Mouse (Mus musculus): ENCODE measurements around the gene Pard3.
A peak's percentile ranks its signal among the peaks of the same experiment; 100 is the strongest.

The Pard3 gene

DNA sequence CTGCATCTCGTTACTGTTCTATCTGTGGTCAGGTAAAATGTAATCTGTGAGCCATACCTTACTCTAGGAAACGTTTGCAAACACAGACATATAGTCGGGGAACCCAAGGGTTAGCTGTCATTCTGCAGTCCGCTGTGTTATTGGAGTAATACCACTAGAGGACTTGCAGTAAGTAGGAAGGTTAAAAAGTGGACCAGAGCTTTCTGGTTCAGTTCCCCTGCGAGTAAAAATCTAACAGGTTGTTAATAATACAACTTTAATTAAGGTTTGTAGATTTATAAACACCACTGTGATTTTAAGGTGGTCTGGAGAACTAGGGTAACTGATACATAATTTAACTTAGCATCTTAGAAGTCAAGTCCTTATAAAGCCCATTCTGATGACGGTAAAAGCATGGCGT, 277.4 kb downstream of the Pard3 start:
- no peak for DNase-seq (ENCODE audit: inconsistent ontology term)

DNA sequence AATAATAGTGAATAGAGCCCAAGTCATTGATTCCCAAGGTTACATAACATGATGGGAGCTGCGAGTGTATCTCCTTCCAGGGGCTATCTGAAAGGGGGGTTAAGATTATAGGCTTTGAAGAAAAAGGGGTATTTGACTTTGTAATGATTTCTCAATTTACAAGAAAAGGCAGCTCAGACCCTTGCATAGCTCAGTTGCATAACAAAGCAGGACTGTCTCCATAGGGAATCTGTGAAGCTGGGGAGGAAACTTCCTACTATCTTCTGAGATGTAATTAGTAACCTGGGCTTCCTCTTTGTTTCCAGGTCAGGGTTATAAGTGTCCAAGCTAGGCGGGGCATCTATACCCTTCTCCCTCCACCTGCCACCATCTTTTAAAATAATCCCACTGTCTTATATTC, 279.4 kb downstream of the Pard3 start:
- DNase-seq (ENCODE audit: inconsistent ontology term), result no peak

DNA sequence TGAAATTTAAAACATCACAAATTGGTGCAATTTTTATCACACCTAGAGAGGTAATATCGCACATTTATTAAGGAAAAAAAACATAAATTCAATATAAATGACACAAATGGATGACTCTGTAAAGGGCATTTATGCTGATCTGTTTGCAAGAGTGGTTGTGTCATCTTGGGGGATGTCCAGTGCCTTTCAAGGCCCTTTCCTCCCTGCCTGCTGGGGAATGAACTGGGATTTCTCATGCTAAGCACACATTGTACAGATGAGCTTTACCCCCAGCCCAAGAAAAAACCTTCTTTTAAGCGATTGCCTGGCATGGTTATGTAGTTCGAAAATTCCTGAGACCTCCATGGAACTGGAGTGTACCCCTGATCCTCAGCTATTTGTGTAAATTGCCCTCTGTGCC, 280.7 kb downstream of the Pard3 start:
- DNase-seq (ENCODE audit: inconsistent ontology term), result no peak

DNA sequence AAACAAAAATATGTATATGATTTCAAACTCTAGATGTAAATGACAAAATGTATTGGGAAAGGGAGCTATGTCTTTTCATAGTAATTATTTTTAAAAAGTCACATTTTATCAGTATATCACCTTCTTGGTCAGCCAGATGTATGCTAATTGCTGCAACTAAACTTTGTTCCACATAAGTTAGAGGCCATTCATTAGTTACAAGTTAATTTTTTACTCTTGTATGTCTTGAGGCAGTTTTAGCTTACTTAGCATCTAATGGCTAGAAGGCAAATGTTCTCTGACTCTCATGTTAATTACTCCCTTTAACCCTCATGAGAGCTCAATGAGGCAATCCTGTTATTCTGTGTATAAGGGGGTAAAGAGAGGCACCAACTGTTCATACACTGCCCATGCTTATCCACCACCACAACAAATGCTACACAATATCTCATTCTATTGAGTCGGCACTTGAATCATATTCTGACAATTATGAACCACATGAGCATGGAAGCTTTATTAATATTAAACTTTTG, 282.3 kb downstream of the Pard3 start:
- DNase-seq (ENCODE audit: inconsistent ontology term), result no peak

DNA sequence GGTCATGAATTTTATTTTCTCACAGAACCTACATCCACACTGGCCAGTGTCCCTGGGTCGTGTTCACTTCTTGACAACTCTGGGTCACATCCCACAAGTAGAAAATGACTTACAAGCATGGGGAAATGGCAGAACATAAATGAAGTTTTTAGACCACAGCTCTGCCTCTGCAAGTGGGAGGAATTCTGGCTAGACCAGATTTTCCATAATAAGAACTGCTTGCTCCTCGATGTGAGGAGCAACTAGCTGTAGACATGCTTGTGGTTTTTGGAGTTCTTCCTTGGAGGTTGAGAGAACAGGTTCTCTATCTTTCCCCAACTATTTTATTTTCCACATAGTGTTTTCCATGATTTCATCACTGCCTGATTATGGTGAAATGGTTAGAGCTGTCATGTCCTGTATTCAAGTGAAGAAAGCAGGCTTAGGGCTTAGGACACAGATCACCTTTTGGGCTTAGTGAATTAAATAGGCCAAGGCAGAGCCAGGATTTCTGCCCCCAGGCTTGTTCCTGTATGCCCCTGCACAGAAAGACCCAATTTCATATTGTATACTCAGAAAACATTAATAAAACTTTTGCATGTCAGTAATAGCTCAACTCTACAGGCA, 284.3 kb downstream of the Pard3 start:
- no peak for DNase-seq (ENCODE audit: inconsistent ontology term)

DNA sequence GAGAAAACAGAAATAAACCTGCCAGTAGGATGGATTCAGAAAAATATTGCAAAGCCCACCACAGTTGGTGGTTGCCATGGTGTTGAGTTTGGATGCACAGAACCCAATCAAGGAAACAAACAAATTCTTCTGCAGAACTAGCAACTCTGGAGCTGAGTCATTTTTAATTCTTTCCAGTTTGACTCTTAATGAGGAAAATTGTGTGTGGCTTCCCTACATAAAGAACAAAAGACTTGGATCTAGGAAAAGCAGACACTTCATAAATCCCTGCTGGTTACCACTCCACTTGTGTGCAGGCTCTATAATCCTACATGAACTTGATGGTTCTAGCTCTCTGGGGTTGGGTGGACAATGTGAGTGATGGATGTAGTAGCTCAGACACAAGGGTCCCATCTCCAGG, 298.1 kb downstream of the Pard3 start:
- peak; percentile 66 for DNase-seq (ENCODE audit: inconsistent ontology term)

DNA sequence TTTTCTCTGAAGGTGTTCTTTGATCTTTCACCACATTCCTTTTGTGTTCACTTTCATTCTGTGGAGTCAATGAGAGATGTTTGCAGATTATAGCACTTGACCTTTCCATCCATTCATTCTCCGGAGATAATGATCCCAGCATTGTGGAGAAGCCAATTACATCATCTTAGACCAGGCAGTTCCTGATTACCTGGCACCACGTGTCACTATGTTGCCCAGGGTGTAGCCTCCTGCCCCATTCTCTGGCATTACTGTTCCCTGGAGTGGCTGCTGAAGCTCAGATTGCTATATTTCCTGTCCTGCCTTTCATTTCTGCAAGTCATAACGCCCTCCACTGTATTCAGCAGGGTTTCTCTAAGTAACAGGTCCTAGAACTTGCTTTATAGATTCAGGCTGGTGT, 304.7 kb downstream of the Pard3 start:
- no peak for DNase-seq (ENCODE audit: inconsistent ontology term)

DNA sequence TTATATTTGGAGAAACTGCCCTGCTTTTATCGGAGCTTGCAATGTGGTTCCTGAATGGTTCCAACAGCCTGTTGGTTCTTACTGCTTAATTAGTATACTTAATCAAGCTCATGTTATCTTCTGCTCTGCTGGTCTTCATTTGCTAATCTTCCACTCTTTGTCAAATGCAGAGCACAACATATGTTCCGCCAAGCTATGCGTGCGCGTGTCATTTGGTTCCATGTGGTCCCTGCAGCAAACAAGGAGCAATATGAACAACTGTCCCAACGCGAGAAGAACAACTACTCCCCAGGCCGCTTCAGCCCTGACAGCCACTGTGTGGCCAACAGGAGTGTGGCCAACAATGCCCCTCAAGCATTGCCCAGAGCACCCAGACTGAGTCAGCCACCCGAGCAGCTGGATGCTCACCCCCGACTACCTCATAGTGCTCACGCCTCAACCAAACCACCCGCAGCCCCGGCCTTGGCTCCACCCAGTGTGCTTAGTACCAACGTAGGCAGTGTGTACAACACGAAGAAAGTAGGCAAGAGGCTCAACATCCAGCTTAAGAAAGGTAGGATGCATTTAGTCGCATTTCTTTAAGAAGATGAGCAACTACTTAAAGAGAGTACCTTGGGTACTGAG, 307.7 kb downstream of the Pard3 start:
- DNase-seq (ENCODE audit: inconsistent ontology term), result no peak

DNA sequence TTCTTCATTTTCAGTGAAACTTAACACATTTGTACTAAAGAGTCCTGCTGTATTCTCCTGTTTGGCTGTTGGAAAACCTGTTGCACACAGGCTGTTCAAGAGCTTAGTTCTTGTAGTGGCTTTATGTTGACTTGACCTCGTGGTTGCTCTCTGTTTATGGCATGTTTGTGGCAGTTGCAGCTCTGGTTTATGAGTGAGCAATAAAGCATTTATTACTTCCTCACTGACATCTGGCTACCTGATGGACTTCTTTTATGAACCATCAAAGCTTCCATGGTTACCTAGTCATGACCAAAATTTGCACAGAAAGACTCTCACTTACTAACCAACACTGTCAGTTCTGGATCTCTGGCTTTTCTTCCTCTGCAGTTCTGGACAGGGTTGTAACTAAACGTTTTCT, 314.1 kb downstream of the Pard3 start:
- DNase-seq (ENCODE audit: inconsistent ontology term), result no peak

DNA sequence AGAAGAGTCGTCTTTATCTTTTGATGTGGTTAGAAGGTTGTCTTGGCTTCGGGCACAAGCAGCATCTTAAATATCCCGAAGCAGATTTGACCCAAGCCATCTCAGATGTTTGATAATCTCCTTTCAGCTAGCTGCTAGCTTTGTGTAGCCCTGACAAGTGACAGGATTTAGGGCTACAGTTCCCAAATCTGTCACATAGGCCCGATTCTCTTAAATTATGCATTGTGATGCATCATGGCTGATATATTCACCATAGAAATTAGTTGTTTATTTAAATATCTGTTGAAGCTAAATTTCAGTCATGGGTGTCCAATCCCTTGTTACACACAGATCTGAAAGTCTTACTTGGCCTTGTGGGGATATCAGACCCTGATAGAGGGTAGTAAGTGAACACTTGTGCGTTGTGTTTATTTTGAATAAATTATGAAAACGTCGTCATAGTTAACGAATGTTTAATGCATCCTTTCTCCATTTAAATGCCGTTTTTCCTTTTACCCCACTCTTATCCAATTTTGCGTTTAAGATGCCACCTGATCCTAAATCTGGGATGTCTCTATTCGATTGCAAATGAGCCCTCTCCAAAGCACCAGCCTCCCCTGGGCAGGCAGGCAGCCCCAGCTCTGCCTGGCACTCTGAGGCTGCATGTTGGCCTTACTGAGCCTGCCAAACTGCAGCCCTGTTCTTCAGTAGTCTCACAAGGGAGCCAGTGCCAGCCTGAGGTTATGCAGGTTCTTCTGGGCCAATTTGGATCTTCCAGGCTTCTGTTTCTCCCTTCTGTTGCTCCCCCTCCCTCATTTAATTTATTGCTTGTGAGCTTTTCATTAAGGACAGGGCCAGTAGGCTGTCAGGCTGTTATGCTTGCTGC, 315.5 kb downstream of the Pard3 start:
- no peak for DNase-seq (ENCODE audit: inconsistent ontology term)

DNA sequence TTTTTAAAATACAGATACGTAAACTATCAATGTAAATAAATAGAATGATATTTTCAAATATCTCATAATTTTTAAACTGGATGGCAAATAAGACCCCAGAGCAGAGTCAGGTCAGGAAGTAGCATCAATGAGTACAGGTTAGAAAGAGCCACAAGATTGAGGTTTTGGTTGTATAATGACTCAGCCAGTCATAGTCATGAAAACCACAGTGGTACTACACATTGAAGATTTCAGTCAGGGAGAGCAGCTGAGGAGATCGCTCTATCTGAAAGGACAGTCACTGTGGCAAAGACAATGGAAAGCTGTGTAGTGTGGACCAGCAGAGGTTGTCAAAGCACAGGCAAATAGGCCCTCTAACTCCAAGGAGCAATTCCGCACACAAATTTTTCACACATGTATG, 317.6 kb downstream of the Pard3 start:
- DNase-seq (ENCODE audit: inconsistent ontology term), result no peak

DNA sequence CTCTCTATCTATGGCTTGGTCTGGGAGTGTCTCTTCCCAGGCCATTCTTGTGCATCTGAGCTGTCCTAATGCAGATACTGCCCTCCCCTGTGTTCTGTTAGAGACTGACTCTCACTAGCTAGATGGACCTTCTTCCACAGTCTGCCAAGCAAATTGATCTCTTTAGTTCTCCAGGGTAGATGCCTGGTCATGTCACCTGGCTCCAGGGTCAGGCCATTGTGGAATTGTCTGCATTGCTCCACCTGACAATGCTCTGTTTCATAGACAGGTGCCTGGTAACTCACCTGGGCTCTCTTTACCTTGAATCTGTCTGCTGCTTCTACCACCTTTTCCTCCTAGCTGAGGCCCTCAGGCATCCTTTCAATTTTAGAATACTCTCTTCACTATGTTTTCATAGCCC, 329.0 kb downstream of the Pard3 start:
- no peak for DNase-seq (ENCODE audit: inconsistent ontology term)

DNA sequence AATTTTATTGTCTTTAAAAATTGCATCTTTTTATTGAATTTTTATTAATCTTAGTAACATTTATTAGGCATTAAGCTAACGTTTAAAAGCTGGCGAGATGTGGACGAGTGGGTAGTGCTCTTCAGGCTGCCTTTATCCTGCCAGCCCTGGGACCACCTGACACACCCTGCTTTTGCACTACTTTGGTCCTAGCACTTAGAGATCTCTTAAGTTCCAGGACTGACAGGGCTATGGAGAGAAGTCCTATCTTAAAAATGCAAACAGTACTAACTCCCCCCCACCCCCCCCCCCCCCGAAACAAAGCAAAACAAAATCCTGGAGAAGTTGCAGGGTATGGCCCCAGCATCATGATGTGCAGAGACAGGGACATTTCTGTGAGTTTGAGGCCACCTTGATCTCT, 331.8 kb downstream of the Pard3 start:
- DNase-seq (ENCODE audit: inconsistent ontology term), result no peak

DNA sequence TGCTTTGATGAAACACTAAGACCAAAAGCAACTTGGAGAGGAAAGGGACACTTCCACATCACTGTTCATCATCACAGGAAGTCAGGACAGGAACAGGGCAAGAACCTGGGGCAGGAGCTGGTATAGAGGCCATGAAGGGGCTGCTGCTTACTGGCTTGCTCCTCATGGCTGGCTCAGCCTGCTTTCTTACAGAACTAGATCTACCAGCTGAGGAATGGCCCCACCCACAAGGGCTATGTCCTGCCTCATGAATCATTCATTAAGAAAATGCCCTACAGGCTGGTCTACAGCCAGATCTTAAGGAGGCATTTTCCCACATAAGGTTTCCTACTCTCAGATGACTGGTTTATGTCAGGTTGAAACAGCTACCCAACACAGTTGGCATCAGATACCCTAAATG, 342.1 kb downstream of the Pard3 start:
- DNase-seq (ENCODE audit: inconsistent ontology term), result peak; percentile 11

DNA sequence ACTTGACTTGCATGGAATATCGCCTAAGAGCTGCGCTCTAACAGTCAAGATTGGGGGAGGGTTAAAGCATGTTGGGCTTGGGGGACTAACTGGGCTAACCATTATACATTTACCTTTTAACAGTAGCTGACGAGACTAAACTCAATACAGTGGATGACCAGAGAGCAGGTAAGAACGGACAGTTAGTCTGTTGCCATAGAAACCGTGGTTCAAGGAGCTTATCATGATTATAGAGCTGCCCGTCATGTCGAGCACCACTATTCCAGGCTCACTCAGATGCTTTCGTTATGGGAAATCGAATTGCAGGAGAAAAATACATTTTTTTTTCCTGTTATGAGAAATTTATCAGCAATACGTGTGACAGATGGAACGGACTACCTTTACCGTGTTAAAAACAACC, 346.9 kb downstream of the Pard3 start:
- no peak for DNase-seq (ENCODE audit: inconsistent ontology term)

DNA sequence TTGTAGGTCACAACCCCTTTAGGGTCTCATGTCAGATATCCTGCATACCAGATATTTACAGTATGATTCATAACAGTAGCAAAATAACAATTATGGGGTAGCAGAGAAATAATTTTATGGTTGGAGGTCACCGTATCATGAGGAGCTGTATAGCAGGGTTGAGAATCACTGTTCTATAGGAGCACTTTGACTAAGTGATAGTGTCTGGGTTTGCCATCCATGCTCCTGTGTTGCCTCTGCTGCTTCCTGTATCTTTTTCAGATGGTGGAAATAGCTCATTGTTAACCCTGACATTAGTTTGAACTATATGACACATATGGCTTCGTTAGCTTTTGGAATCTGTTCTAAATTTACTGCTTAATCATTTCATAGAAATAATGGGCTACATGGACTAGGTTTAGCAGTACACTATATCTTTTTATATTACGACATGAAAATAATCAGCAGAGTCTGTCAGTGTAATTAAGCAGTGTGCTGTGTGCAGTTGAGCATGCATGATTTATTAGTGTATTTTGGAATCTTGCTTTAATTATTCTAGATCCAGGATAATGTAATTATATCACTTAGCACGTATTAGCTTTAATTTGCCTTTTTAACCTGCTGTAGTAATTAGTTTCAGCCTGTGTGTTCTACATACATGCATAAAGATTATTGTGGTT, 347.6 kb downstream of the Pard3 start:
- DNase-seq (ENCODE audit: inconsistent ontology term), result no peak

DNA sequence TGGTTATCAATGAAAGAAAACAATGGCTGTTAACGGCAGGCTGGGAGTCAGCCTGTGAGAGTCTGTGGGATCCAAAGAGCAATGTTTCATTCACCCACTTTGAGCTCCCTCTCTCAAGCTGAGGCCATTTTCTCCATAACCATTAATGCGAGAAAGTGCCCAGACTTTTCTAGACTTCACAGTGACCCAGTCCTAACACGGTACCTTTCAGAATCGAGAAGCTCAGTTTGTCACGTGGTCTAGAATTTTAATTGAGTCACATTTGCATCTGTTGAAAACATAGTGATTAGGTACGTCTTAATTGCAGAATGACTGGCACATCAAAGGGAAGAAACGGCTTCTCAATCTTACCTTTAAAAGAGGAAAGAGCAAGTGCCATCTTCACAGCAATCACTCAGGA, 359.3 kb downstream of the Pard3 start:
- no peak for DNase-seq (ENCODE audit: inconsistent ontology term)

DNA sequence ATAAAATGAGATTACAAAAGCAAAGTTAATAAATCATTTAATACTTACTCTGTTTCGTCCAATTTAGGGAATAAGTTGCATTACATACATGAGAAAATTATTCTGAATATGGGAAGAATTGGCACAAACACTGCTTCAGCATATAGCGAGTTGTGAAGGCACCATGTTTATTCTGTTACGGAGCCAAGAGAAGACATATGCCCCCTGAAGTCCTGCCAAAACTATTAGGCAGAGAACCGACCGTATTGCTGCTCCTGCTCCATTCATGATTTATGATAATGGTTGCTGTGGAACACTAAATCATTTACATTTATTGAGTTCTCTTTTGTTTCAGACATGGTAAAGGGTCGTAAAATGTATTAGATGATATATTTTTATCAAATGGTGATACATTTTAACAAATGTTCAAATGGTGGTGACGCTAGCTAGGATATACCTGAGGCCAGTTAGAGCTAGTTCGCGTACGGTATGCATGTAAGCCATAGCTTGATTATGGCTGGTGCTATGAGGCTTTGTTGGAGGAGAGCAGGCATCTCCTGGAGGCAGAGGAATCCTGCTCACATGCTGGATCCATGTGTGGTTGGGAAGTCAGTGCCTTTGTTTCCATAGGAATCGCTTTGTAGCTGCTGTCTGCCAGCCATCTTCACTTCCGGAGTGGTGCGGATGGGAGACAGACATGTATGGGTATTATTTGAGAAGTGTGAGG, 360.7 kb downstream of the Pard3 start:
- DNase-seq (ENCODE audit: inconsistent ontology term), result no peak

DNA sequence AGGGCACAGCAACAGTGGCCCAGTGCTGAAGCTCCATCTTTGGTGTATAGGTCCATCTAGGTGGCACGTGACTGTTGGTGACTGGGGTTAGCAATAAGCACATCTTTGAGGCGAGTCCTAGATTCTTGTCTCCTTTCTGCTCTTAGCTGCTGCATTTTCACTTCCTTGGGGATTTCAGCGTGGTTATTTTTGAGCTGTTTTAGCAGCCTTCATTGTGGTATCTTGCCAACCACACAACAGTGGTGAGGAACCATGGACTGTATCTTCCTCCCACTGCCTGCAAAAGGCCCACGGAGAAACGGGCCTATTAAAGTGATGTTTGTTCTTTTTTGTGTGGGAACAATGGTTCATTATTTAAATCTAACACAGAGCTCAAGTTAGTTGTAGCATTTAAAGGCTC, 363.2 kb downstream of the Pard3 start:
- no peak for DNase-seq (ENCODE audit: inconsistent ontology term)

DNA sequence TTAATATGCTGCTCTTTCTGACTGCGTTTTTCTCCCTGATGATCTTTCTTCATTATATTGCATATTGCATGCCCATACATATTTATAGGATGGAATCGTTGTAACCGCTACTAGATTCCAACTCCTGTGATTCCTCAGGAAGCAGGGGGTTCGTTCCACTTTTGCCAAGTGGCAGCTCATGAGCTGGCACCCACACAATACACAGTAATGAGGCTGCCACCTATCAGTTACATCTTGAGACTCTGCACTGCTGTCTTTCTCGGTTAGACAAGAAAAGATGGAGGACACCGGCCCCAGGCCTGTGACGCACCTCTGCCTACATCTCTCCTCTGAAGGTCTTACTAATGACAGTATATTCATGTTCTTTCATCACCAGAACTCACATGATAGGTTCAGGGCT, 364.3 kb downstream of the Pard3 start:
- DNase-seq (ENCODE audit: inconsistent ontology term), result no peak

DNA sequence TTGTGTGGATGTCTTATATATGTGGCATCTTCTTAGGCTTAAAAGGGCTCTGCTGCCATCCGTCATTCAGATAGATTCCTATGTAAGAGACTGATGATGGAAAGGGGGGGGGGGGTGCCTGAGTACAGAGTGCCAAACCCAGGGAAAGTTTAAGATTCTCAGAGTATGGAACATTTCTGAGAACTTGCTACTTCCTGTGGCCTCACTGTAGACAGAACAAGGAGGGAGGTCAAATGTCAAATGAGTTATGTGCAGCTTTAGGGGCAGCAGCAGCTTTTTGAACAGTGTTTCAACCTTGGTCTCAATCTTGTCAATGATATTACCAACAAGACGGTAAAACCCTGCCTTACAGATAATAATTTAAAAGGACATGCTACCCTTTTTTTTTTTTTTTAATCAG, 367.5 kb downstream of the Pard3 start:
- no peak for DNase-seq (ENCODE audit: inconsistent ontology term)

DNA sequence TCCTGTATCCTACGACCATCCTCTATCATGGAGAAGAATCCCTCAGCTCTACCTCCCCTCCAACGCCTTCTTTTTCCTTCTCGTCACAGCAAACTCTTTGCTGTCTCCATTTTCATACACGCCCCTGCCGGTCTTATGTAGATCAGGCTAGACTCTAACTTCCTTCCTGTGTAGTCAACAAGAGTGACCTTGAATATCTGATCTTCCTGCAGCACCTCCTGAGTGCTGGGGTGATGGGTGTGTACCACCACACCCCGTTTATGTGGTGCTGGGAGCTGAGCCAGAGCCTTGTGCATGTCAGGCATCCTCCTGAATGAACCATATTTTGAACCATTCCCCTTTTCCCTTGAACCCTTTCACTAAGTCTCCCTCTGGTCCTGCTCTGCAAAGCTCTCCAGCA, 372.3 kb downstream of the Pard3 start:
- no peak for DNase-seq (ENCODE audit: inconsistent ontology term)
